Mouse (Mus musculus) CH12.LX (cell line): Measurements from ENCODE around the gene Spice1. TPM values are rescaled to one million over a fixed set of nuclear protein-coding genes. Genes with fewer than 3 reads are reported as not detected.

Source experiments
- DNase-seq: peaks from one replicate; pipeline ENCODE4 v3.0.0-alpha.2; 2013; ENCODE audit errors: extremely low read depth
- H3K27ac ChIP-seq: 2 replicates; pipeline ENCODE4 v1.5.1; 2012; ENCODE audit warnings: low read depth, mild to moderate bottlenecking, control low read depth, moderate library complexity; ENCODE audit not compliant: insufficient read depth
- H3K27me3 ChIP-seq: replicated peaks from 2 replicates; pipeline ENCODE3; 2012; ENCODE audit warnings: inconsistent platforms
- H3K36me3 ChIP-seq, 2 experiments: replicated peaks in 1 of 2; 2 replicates each; pipeline versions ENCODE3 to v1.6.1; 2012; ENCODE audit warnings: inconsistent platforms in 1 of 2, low read length in 1 of 2, mild to moderate bottlenecking in 1 of 2, mixed read lengths in 1 of 2, moderate library complexity in 1 of 2; ENCODE audit not compliant: control insufficient read depth in 1 of 2, insufficient read depth in 1 of 2
- H3K4me1 ChIP-seq, 2 experiments: 2 replicates each; pipeline ENCODE4 v1.6.1; 2012; ENCODE audit warnings: inconsistent platforms in 1 of 2, moderate library complexity in 1 of 2; ENCODE audit not compliant: insufficient read depth in 2 of 2, control insufficient read depth in 1 of 2
- H3K4me2 ChIP-seq: 2 replicates; pipeline ENCODE4 v1.6.1; 2012; ENCODE audit warnings: low read depth, mild to moderate bottlenecking, control low read depth; ENCODE audit not compliant: poor library complexity, insufficient read depth, severe bottlenecking
- H3K4me3 ChIP-seq, 3 experiments: fragments of 150-350 bp in 1 of 3; sonication (generic) in 1 of 3; replicated peaks in 1 of 3; 2 replicates each; pipeline versions ENCODE3 to v1.5.1; 2011 to 2012; ENCODE audit warnings: low read depth in 2 of 3, low read length in 2 of 3, mild to moderate bottlenecking in 2 of 3, moderate library complexity in 2 of 3, control low read depth in 1 of 3, improper control_type of control experiment in 1 of 3, inconsistent platforms in 1 of 3, mixed read lengths in 1 of 3; ENCODE audit not compliant: poor library complexity in 1 of 3
- H3K79me2 ChIP-seq: replicated peaks from 2 replicates; pipeline ENCODE4 v1.6.1; 2012; ENCODE audit warnings: mild to moderate bottlenecking, moderate library complexity; ENCODE audit not compliant: control insufficient read depth, poor library complexity, insufficient read depth, severe bottlenecking; ENCODE audit errors: extremely low read depth
- H3K9ac ChIP-seq: 2 replicates; pipeline ENCODE4 v1.6.1; 2012; ENCODE audit warnings: low read depth, mild to moderate bottlenecking, control low read depth, moderate library complexity; ENCODE audit not compliant: insufficient read depth
- H3K9me3 ChIP-seq: replicated peaks from 2 replicates; pipeline ENCODE3; 2012; ENCODE audit warnings: low read length, inconsistent platforms, mixed read lengths
- CHD2 ChIP-seq: IDR thresholded peaks from 2 replicates; pipeline ENCODE4 v1.6.1; 2011; ENCODE audit warnings: low read length, improper control_type of control experiment
- CTCF ChIP-seq, 2 experiments: IDR thresholded peaks in 1 of 2; conservative IDR thresholded peaks in 1 of 2; 2 replicates each; pipeline ENCODE4 v1.5.1; 2011 to 2012; ENCODE audit warnings: low read depth in 2 of 2, low read length in 2 of 2, improper control_type of control experiment in 1 of 2, inconsistent platforms in 1 of 2, mild to moderate bottlenecking in 1 of 2, moderate library complexity in 1 of 2
- ELF1 ChIP-seq: IDR thresholded peaks from 2 replicates; pipeline ENCODE4 v1.6.1; 2014; ENCODE audit warnings: low read depth, mild to moderate bottlenecking, inconsistent platforms, low read length, improper control_type of control experiment
- EP300 ChIP-seq: IDR thresholded peaks from 2 replicates; pipeline ENCODE4 v1.6.1; 2011; ENCODE audit warnings: low read length, improper control_type of control experiment
- ETS1 ChIP-seq: conservative IDR thresholded peaks from 2 replicates; pipeline ENCODE4 v1.6.1; 2012; ENCODE audit warnings: low read depth, mild to moderate bottlenecking, inconsistent platforms, low read length, improper control_type of control experiment, moderate library complexity
- HCFC1 ChIP-seq: IDR thresholded peaks from 2 replicates; pipeline ENCODE4 v1.6.1; 2012; ENCODE audit warnings: low read depth, mild to moderate bottlenecking, inconsistent platforms, low read length, improper control_type of control experiment
- MAZ ChIP-seq: IDR thresholded peaks from 2 replicates; pipeline ENCODE4 v1.6.1; 2012; ENCODE audit warnings: low read depth, mild to moderate bottlenecking, inconsistent platforms, low read length, improper control_type of control experiment, moderate library complexity
- MEF2A ChIP-seq: IDR thresholded peaks from 2 replicates; pipeline ENCODE4 v1.6.1; 2014; ENCODE audit warnings: low read depth, mild to moderate bottlenecking, inconsistent platforms, low read length, improper control_type of control experiment, borderline replicate concordance
- MXI1 ChIP-seq: IDR thresholded peaks from 2 replicates; pipeline ENCODE4 v1.6.1; 2011; ENCODE audit warnings: mild to moderate bottlenecking, low read depth, low read length, improper control_type of control experiment
- NELFE ChIP-seq: IDR thresholded peaks from 2 replicates; pipeline ENCODE4 v1.6.1; 2011; ENCODE audit warnings: low read depth, low read length, improper control_type of control experiment
- NRF1 ChIP-seq: IDR thresholded peaks from 2 replicates; pipeline ENCODE4 v1.6.1; 2014; ENCODE audit warnings: low read depth, mild to moderate bottlenecking, inconsistent platforms, low read length, improper control_type of control experiment, moderate library complexity
- POLR2A ChIP-seq: IDR thresholded peaks from 2 replicates; pipeline ENCODE4 v1.6.1; 2011; ENCODE audit warnings: low read depth, mild to moderate bottlenecking, improper control_type of control experiment, low read length
- SMC3 ChIP-seq: IDR thresholded peaks from 2 replicates; pipeline ENCODE4 v1.6.1; 2011; ENCODE audit warnings: low read depth, low read length, improper control_type of control experiment
- TCF12 ChIP-seq: IDR thresholded peaks from 2 replicates; pipeline ENCODE4 v1.6.1; 2014; ENCODE audit warnings: low read depth, mild to moderate bottlenecking, inconsistent platforms, low read length, improper control_type of control experiment
- UBTF ChIP-seq: IDR thresholded peaks from 2 replicates; pipeline ENCODE4 v1.6.1; 2012; ENCODE audit warnings: low read depth, mild to moderate bottlenecking, inconsistent platforms, low read length, improper control_type of control experiment, moderate library complexity
- USF1 ChIP-seq: IDR thresholded peaks from 2 replicates; pipeline ENCODE4 v1.6.1; 2014; ENCODE audit warnings: low read depth, mild to moderate bottlenecking, inconsistent platforms, low read length, improper control_type of control experiment
- USF2 ChIP-seq: conservative IDR thresholded peaks from 2 replicates; pipeline ENCODE4 v1.6.1; 2011; ENCODE audit warnings: low read depth, low read length, improper control_type of control experiment
- ZC3H11A ChIP-seq: IDR thresholded peaks from 2 replicates; pipeline ENCODE4 v1.6.1; 2012; ENCODE audit warnings: low read depth, mild to moderate bottlenecking, inconsistent platforms, low read length, improper control_type of control experiment
- ZKSCAN1 ChIP-seq: IDR thresholded peaks from 2 replicates; pipeline ENCODE4 v1.6.1; 2012; ENCODE audit warnings: low read depth, inconsistent platforms, low read length, improper control_type of control experiment, borderline replicate concordance
- ZMIZ1 ChIP-seq: IDR thresholded peaks from 2 replicates; pipeline ENCODE4 v1.6.1; 2012; ENCODE audit warnings: low read depth, mild to moderate bottlenecking, inconsistent platforms, low read length, improper control_type of control experiment
- ZNF384 ChIP-seq: IDR thresholded peaks from 2 replicates; pipeline ENCODE4 v1.6.1; 2012; ENCODE audit warnings: low read depth, low read length, improper control_type of control experiment, inconsistent platforms
- dilution Hi-C: fragments of 300-500 bp; cut with MboI; formaldehyde crosslinking; loops from 2 replicates; pipeline ENCODE4 v1.14.3; 2020; ENCODE audit warnings: low sequenced_read_pairs; ENCODE audit not compliant: extremely low pct_unique_long_range_greater_than_20kb, extremely low pct_ligation_motif_present
- in situ Hi-C: fragments of 300-500 bp; cut with MboI; formaldehyde crosslinking; loops from 3 replicates; pipeline ENCODE4 v1.14.3; 2019; ENCODE audit warnings: low sequenced_read_pairs, low pct_ligation_motif_present, low pct_unique_long_range_greater_than_20kb, mixed read lengths
- polyA plus RNA-seq: library from polyadenylated mRNA; unstranded; fragments of >175 nt; gene quantifications from 2 replicates; pipeline ENCODE4 v1.2.1, GENCODE M21; 2012; ENCODE audit warnings: low read depth; ENCODE audit not compliant: insufficient read length
- total RNA-seq, 2 experiments: library from RNA; depleted of rRNA; stranded (reverse); fragments of 300-350 nt in 1 of 2; fragments of >200 nt in 1 of 2; gene quantifications; 2 replicates each; pipeline ENCODE4 v1.2.3; 2012 to 2014

Spice1 gene
- total and polyA plus RNA-seq, 3 experiments: 12.1 to 19.6 (median 15.7) TPM

DNA sequence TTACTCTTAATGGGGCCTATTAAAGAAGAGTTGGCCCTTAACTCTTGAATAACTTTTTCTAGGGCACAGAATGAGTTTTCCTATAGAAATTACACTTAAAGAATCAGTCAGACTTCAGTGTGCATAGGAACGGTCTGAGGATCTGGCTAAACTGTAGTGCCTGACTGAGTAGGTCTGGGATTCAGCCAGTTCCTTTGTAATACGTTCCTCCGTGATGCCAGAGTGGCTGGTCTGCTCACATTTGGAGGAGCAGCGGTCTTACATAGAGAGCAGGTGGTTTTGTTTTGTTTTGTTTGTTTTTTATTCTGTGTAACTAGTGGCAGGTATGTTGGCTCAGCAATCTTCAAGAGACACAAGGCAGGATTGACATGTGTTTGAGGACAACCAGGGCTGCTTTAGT lies 33.1 kb downstream of the Spice1 start:
- H3K9me3 ChIP-seq: no peaks in the 10 kb centered on the region
- no peak overlapping the region for H3K4me2 ChIP-seq
- no peak for DNase-seq
- H3K4me3 ChIP-seq: no peak overlapping the region
- in situ Hi-C loops (no loop called here), dilution Hi-C loops (no loop called here)
- H3K27ac ChIP-seq: no peak overlapping the region
- no peaks in the 10 kb centered on the region for H3K79me2 ChIP-seq
- H3K27me3 ChIP-seq: no peaks in the 10 kb centered on the region
- H3K4me1 ChIP-seq: no peaks in the 10 kb centered on the region
- no peak overlapping the region for H3K9ac ChIP-seq
- H3K36me3 ChIP-seq: peaks cover 18 to 64% of the 10 kb centered on the region in 2 experiments
- no peak for TF ChIP-seq ZNF384
- no peak for TF ChIP-seq ZKSCAN1
- TF ChIP-seq MAZ: no peak
- no peak for TF ChIP-seq MXI1
- TF ChIP-seq ZMIZ1: no peak
- no peak for TF ChIP-seq USF1
- no peak for TF ChIP-seq SMC3
- TF ChIP-seq USF2: no peak
- TF ChIP-seq ZC3H11A: no peak

DNA sequence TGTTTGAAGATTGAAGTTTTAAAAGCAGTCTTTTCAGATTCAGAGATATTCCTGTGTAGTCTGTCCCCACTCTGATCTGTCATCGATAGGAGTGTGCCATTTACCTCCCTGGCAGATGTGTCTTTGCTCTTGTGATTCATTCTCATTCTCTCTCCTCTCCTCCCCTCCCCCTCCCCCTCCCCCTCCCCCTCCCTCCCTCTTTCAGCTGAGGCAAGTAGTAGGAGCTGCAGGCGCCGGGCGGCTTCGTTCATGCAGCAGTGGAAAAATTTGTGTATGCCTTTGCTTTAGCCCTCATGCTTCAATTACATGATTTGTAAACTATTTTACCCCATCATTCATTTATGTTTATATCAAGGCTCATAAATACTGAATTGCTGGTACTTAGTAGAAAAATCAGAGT lies 34.7 kb downstream of the Spice1 start:
- in situ Hi-C loops: no loop called here

DNA sequence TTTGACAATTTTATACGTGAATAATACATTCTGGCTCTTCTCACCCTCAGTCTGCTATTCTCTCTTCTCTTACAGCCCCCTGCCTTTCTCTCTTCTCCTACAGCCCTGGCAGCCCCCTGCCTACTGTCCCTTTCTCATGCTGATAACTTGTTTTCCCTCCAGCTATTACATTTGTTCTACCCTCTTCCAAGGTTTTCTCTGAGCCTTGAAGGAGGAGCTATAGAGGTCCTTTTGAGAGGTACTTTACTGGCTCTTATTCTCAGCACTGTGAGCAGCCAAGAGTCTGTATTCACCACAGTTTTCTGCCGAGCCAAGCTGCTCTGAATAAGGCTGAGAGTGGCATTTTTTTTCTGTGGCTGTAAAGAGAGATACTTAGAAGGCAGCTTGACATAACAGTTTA lies 36.6 kb downstream of the Spice1 start:
- in situ Hi-C loops (no loop called here), dilution Hi-C loops (no loop called here)
- Histone ChIP-seq H3K4me3 (no peak overlapping the region), H3K4me1 (no peaks in the 10 kb centered on the region), H3K9ac (no peak overlapping the region), H3K9me3 (no peaks in the 10 kb centered on the region), H3K36me3 (peaks cover 15 to 59% of the 10 kb centered on the region in 2 experiments), H3K27ac (no peak overlapping the region), H3K27me3 (no peaks in the 10 kb centered on the region), H3K4me2 (no peak overlapping the region), H3K79me2 (no peaks in the 10 kb centered on the region)
- no peak for TF ChIP-seq HCFC1
- no peak for TF ChIP-seq ZKSCAN1
- no peak for TF ChIP-seq TCF12
- TF ChIP-seq ETS1: no peak
- no peak for TF ChIP-seq MXI1
- no peak for TF ChIP-seq CTCF (conservative IDR thresholded peaks at IDR 0.05 in 1 of 2, IDR thresholded peaks at IDR 0.05 in 1 of 2; ENCODE audit: low read depth in 2 of 2, low read length in 2 of 2)
- TF ChIP-seq ZC3H11A: no peak
- no peak for TF ChIP-seq ELF1
- TF ChIP-seq MAZ: no peak
- TF ChIP-seq CHD2: no peak
- no peak for TF ChIP-seq NRF1
- no peak for TF ChIP-seq EP300
- TF ChIP-seq UBTF: no peak
- TF ChIP-seq MEF2A: no peak
- DNase-seq: no peak

More for the DNA sequence above, 34.7 kb downstream of the Spice1 start:
- DNase-seq: no peak
- Histone ChIP-seq H3K36me3 (peaks cover 18 to 66% of the 10 kb centered on the region in 2 experiments), H3K4me3 (no peak overlapping the region), H3K4me2 (no peak overlapping the region), H3K4me1 (no peaks in the 10 kb centered on the region), H3K27ac (no peak overlapping the region), H3K9ac (no peak overlapping the region), H3K9me3 (no peaks in the 10 kb centered on the region), H3K79me2 (no peaks in the 10 kb centered on the region), H3K27me3 (no peaks in the 10 kb centered on the region)
- TF ChIP-seq POLR2A (no peak), CTCF (conservative IDR thresholded peaks at IDR 0.05 in 1 of 2, IDR thresholded peaks at IDR 0.05 in 1 of 2; ENCODE audit: low read depth in 2 of 2, low read length in 2 of 2) (no peak), USF2 (no peak), ZNF384 (no peak), MAZ (no peak), NELFE (no peak), UBTF (no peak)
- dilution Hi-C loops: no loop called here
